Mouse (Mus musculus) common myeloid progenitor, adult 5-6 weeks (primary cell): ENCODE results near the gene Actl10. TPM values are rescaled to one million over a fixed set of nuclear protein-coding genes. Genes with fewer than 3 reads are reported as not detected.
A peak's percentile ranks its signal among the peaks of the same experiment; 100 is the strongest.

ENCODE experiments used
- ATAC-seq: replicated peaks from 2 replicates; pipeline ENCODE4 v1.8.0; 2016; ENCODE audit warnings: low read depth, mild to moderate bottlenecking, moderate TSS enrichment, inconsistent platforms; ENCODE audit not compliant: poor library complexity, severe bottlenecking
- total RNA-seq: library from RNA; stranded (forward); fragments of 200-1000, 187-1606 nt; gene quantifications from 2 replicates; pipeline ENCODE4 v1.2.3, GENCODE M21; 2017

Actl10 gene
- total RNA-seq, 1 experiment from 2014 or later, result not detected

DNA sequence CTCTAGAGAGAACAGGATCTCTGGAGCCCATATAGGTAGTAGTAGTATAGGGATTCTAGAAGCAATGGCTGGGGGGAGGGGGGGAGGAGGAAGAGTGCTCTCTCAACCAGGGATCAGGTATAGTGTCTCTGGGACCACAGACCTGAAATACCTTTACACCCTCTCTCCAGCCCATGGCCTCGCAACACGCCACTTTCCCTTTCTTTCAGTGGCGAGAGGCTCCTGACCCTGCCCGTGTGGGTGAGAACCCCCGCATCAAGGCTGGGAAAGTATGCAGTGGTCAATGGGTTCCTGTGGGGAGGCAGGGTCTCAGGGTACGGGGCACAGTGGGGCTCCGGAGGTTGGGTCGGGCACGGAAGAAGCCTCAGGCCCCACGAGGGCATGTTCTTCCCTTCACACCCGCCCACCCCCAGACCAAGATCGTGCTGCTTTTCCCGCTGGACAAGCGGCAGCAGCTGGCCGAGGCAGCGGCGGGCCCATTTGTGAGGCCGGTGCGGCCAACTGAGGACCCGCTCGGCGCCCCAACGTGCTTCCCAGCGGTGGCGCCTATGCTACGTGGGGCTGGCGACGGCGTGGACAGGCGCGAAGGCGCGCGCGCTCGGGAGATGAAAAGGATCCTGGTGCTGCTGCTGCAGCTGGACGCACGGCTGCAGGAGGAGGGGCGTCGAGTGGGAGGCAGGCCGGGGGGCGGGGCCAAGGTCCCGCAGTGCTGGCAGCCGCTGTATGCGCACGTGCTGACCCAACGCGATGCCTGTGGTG lies 2.3 kb upstream of the Actl10 start:
- peak; percentile 34; the same call in 1 of the 2 replicates for ATAC-seq

DNA sequence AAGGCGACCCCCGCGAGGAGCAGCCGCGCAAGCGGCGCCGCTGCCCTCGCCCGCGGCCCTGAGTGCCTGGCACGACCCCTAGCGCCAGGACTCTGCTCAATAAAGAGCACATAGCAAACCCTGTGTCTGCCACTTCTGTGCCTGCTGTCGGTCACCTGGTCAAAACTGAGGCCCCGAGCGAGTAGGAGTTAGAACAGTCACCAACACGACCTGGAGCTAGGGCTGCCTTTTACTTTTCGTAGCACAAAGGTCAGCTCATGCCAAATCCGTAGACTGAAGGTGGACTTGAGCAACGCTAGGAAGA lies 1.7 kb upstream of the Actl10 start:
- ATAC-seq, result no peak

DNA sequence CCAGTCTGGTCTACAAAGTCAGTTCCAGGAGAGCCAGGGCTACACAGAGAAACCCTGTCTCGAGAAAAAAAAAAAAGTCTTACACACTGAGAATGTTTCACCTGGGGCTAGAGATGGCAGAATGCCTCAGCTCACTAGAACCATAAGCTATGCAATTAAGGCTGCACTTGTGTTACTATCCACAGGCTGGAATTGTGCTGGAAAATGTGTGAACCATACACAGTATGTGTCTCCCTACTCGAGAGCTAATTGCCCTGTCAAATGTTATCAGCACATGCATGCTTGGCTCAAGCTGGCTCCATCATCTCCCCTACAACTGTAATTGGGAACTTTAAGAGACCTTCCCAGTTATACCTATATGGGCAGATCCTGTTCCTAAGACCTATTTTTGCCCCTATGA lies 639 bp upstream of the Actl10 start:
- ATAC-seq, result no peak

DNA sequence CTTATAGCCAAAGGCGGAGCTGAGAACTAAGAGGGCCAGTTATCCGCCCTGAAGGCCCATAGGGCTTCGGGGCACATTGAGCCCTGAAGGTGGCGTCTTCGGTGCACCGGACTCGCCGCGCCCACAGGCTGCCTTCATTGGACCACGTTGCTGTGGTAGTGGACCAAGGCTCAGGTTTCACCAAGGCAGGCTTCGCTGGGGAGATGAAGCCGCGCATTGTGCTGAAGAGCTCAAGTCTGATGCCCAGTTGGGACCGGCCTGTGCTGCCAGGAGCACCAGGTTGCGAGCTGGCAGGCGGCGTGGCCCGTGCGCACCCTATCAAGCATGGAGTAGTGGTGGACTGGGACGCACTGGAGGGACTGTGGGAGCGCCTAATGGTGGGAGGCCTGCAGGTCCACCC lies 351 bp downstream of the Actl10 start:
- peak; percentile 24 for ATAC-seq

DNA sequence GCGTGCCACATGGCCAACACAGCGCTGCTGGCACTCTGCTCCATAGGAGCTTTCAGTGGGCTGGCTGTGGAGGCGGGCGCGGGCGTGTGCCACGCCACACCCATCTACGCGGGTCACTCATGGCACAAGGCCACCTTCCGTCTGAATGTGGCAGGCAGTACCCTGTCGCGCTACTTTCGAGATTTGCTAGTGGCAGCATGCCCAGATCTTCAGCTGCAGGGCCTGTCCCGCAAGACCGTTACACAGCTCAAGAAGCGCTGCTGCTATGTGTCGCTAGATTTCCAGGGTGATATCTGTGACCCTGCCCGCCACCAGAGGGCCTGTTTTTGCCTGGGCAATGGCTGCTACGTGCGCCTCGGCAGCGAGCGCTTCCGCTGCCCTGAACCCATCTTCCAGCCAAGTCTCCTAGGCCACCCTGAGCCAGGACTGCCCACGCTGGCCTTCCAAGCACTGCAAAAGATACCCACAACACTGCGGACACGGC lies 890 bp downstream of the Actl10 start:
- ATAC-seq, result peak; percentile 75

DNA sequence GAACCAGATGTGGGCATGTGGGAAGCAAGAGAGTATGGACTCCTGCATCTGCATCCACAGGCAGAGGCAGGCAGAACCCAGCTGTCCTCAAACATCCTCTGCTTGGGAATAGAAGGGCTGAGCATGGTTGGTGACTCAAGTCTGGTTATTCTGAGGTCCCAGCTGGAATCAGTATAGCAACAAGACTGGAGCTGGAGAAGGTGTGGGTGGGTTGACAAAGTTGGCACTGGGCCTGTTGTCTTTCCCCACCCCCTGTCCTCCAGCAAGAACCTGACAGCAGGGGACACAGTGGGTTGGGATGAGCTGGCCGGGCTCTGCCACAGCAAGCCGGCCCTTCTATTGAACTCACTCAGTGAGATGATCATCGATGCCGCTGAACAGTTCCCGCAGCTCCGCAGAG lies 3.7 kb downstream of the Actl10 start:
- no peak for ATAC-seq

DNA sequence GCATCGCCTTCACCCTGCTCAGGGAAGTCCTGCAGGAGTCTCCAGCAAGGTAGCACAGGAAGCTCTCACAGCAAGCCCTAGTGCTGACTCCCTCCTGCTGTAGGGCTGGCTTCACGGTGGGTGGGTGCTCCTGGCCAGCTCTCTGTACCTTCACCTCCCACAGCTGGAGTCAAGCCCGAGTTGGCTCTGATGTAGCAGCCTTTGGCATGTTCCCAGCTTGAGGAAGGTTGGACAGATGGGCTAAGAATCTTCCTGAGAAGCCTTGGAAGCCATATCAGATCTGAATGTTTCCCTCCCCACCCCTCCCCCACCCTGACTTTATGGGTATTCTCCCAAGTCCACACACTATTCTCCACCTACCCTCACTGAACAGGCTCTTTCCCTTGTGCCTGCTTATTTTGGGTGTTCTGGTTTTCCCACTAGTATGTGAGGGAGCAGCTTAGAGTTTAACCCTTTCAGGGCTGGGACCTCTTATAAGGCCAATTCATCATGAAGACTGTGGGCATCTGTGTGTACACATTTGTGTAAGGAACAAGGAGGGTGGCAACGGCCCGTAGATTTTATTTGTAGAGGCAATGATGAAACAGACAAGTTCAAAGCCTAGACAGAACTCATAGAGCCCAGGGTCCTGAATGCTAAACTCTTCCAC lies 5.7 kb downstream of the Actl10 start:
- no peak for ATAC-seq

DNA sequence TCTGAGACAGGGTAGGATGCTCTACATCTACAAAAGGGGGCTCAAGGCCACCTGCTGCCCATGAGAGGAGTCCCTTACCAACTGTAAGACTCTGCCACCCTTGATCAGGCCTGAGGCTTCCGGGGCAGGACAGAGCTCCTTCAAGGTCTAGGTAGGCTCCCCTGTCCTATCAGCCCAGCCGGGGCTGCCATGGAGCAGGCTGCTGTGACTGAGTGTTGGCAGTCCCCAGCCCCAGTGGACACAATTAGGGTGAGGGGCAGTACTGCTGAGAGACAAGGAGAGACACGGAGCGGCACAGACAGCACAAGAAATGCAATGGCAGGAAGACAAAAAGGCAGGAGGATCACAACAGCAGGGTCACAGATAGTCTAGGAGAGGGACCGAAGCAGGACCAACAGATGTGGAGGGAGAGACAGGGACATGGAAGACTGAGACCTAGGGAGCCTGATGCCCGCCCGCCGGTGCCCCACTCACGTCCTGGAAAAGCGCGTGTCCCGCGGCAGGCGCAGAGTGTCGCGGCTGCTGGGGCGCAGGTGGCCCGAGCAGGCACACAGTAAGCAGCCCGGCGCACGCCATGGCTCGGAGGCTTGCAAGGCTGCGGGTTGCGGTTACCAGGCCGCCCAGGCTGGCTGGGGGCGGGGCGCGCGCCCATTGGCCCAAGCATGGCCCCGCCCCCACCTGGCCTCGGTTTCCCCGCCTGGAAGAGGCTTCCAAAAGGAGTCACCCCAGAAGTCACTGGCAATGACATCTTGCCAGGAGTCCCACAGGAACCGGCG lies 6.9 kb downstream of the Actl10 start, which contains the start of gene Necab3:
TSS of gene Necab3 (minus strand) at position 627 of the 776 bp plus-strand sequence.
- ATAC-seq, result peak; percentile 75

DNA sequence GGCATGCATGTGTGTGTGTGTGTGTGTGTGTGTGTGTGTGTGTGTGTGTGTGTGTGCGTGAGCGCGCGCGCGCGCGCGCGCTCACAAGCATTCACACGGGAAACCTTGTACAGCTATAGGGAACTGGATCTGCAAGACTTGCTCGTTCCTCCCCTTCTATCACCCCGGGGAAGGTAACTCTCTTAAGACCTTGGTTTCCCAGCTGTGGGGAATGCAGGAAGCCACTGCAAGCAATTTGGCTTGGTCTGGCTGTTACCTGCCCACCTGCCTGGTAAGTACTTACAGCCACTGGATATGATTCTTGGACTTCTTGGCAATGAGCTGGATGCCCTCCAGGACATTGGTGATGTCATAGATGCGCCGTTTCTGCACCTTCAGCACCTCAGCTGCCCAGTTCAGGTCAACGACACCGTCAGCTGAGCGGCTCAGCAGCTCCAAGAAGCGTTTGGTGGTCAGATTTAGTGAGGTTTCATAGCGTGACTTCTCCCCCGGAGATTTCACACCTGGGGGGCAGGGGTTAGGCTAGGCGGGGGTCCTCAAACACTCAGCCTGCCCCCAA lies 12.1 kb downstream of the Actl10 start:
- no peak for ATAC-seq

DNA sequence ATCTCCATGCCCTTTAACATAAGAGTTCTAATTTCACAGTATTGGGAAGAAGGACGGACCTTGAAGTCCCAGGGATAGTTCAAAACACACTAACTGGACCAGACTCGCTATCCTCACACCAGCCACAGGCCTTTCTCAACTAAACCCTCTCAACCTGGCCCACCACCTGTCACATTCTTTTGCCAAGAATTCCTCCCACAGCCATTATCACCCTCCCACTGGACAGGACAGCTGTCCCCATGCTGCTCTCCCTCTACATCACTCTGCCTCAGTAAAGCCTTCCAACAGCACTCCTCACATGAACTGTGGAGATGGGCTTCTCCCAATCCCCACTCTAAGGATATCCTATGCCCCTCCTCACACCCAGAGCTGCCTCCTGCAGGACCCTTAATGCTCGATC lies 14.0 kb downstream of the Actl10 start:
- ATAC-seq, result no peak

DNA sequence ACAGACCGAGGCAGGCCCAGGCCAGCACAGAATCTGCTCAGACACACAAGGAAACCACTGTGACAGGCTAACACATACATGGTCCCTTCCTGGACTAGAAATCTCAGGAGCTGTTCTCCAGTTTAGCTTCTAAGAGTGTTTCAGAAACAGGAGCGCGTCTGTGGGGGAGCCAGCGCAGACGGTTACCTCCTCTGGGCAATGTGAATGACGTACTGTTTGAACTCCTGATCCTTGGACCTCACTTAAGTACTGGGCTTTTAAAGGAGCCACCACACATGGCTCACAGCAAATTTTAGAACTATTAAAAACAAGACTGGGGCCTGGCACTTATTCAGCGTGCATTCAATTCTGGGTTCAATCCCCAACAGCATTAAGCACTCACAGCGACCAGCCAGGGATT lies 15.1 kb downstream of the Actl10 start:
- ATAC-seq, result no peak

DNA sequence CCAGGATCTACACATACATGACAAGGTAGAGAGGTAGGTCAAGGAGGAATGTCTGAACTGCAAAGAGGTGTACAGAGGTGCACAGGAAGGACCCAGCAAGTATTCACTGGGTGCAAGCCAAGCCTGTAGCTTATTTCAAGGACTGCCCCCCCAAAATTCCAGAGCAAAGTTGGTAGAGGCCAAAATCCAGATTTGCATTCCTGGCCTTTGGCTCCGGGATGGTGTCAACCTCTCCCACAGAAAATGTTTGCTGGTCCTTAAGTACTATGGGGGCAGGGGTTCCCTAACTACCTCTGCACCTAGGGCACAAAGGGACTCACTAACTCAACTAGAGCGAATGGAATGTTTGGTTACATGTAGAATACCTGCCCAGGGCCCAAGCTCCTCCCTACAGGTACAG lies 16.2 kb downstream of the Actl10 start:
- no peak for ATAC-seq

DNA sequence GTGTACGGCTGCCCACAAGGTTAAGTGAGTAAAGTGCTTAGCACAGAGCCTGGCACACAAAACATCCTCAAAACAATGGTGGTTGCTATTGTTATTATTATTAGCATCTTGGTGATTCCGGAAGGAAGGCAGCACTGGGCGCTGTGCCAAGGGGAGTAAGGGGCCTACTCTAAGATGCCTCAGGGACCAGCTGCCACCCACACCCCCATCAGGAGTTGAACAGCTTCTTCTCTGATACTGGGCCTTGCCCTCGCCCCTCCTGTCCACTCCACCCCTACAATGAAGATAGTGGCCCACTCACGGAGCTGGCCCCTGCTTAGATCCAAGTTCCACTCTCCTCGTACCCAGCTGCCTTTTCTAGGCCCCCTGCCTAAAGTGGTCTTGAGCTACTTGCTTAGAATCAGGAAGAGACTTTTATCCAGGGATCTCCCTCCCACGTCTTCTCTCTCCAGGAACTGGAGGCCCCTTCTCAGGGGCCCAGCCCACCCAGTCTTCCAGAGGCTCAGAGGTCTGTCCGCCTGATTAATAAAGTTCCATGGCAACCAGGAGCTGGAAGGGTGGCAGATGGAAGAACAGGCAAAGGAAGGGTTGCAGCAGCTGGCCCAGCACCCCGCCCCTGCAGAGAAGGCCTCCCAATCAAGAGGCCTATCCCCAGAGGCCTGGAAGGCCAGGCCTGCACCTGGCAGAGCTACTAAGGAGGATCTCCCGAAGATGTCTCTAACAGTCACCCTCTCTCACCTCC lies 16.9 kb downstream of the Actl10 start:
- ATAC-seq, result no peak; the same call in 1 of the 2 replicates

DNA sequence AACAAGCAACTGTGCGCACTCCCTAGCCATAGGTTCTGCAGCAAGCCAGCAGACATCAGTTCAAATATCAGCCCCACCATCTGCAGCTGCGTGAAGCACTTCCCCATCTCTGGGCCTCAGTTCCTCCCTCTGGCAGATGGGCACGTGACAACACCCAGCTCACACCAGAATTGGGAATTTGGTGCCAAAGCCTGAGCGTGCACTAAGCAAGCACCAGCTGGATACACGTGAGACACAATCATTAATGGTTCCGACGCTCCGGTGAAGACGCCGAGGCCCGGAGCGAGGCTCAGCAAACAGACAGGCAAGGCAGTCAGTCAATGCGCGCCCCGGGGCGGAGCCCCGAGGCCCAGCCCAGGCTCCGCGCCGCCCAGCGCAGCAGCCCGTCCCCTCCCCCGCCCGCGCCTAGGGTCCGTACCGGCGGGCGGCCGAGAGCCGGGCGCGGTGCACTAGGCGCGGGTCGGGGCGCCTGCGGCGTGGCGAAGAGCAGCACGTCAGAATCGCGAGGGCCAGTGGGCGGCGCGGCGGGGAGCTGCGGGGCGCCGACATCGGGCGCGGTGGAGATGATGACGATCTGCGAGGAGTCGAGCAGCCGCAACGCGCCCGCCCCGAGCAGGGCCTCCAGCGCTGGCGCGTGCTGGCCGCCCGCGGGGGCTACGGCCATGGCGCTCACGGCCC lies 17.6 kb downstream of the Actl10 start:
- ATAC-seq, result peak; percentile 34

DNA sequence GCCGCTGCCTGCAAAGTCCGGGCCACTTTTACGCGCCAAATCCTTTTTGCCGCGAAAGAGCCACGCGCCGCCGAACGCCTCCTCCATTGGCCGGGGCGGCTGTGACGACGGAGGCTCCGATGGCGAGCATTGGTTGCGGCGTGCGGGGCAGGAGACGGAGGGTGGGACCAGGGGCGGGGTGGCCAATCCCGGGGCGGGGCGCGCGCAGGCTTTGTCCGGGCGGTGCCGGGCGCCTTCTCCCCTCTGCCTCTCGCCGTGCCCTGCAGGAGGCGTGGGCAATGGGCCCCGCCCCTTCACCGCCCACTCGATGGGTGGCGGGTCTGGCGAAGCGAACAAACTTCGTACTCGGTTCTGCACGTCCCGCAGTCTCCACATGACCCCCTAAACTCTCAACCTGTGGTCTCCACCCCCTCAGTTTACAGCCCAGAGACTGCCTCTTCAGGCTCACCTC lies 18.3 kb downstream of the Actl10 start, which contains the start of gene E2f1:
TSS of gene E2f1 (minus strand) at position 57 of the 451 bp plus-strand sequence.
- ATAC-seq, result peak; percentile 80

DNA sequence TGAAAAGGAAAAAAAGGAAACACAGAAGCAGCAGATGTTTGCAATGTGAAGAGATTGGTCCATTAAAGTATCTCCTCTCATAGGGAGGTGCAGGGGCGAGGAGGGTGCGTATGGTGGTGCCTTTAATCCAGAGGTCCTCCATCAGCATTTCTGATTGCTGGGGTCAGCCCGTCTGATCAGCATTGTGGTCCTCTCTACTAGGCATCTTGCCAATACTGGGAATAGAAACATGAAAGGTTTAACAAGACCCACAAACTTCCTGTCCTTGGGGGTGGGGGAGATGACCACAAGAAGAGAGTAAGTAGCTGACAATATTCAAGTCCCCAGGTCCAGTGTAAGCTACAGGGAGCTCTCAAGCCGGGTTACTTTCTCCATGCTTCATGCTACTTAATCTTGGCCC lies 19.1 kb downstream of the Actl10 start:
- no peak for ATAC-seq

DNA sequence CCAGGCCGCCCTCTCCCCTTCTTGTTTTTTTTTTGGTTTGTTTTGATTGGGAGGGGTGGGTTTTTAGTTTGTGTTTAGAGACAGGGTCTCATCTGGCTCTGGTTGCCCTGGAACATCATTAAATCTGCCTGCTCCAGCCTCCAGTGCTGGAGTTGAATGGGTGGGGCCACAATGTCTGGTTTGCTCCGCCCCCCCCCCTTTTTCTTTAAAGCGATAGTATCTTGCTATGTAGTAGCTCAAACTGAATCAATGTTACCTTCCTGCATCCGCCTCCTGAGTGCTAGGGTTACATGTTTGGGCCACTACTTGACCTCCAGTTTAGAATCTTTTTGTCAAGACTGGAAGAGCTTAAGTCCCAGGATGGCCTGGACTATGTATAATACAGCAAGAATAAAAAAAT lies 19.7 kb downstream of the Actl10 start:
- no peak for ATAC-seq

DNA sequence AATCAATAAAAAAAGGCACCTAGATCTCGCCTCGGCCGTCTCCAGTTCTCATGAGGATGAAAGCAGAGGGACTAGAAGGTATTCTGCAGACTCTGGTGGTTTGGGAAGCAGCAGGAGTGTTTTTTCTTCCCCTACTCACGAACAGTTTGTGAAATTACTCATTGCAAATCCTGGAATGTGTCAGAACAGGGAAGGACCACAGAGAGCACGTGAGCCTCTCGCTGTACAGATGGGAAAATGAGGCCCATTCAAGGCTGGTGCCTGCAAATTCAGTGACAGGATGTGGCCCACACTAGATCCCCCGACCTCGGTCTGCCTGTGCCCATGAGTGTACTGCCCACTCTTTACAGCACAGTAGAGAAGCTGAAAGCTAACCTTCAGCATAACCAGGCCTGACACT lies 20.4 kb downstream of the Actl10 start:
- ATAC-seq, result no peak

DNA sequence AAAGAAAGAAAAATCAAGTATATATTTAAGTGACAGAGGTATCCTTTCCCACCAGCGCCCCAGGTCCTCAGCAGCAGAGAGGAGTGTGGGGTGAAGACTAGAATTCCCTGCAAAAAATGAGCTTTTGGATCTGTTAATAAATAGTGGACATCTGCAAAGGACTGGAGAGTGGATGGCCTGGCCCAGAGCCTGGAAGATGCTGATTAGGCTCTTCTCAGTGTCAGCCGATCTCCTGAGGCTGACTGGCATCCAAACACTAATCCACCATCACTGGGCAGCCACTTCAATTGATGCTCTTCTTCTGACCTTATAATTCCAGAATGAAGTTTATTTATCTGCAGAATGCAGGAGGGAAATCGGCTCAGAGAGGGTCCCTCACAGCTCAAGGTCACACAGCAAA lies 21.4 kb downstream of the Actl10 start:
- no peak for ATAC-seq
